ENCODE assay signal across 12 mouse cellular contexts in genomic region chr1:106860847-106861246, GRCm38 (mm10). TPM values are rescaled to one million over a fixed set of nuclear protein-coding genes. Genes with fewer than 3 reads are reported as not detected.
DNase-seq lines count a peak whose midpoint lies in the region; ATAC-seq and TF ChIP-seq lines count a peak whose summit lies in the region.
"Had no signal": no experiment of that assay in that cellular context is flagged by ENCODE, and none has a peak within 500 bp of the region (broad histone marks: within the 10 kb centered on the region; RNA-seq: fewer than 3 reads in every experiment).

Gene Serpinb5, plus strand, starts transcription at chr1:106861173.

- ATAC-seq in embryonic facial prominence, embryonic 13.5 days (ENCODE audit: insufficient number of reproducible peaks, insufficient read depth, low FRiP score, low TSS enrichment, low read depth), result peak; percentile 68
- peak; percentile 94 for ATAC-seq in megakaryocyte progenitor cell, adult 5-6 weeks (replicated peaks; ENCODE audit: poor library complexity)
- ATAC-seq in hindbrain, postnatal 0 days, result no peak
- ATAC-seq: liver, postnatal 0 days had no signal

- peak; percentile 8 for DNase-seq in ovary, postnatal 36 days (ENCODE audit: low spot score)
- no peak for DNase-seq in ovary, postnatal 10 days (ENCODE audit: low spot score)
- peak; percentile 60 for DNase-seq in urinary bladder, postnatal 25 days (ENCODE audit: low spot score)
- no peak for DNase-seq in testis, postnatal 14 days (ENCODE audit: low spot score)
- no peak for DNase-seq in hindbrain, postnatal 0 days (ENCODE audit: low spot score)
- no peak for DNase-seq in spleen, adult 18-20 months
- DNase-seq: adrenal gland, postnatal 36 days; liver, postnatal 0 days had no signal

- H3K36me3 ChIP-seq in embryonic facial prominence, embryonic 13.5 days, result no peaks in the 10 kb centered on the region
- no peaks in the 10 kb centered on the region for H3K36me3 ChIP-seq in hindbrain, postnatal 0 days (ENCODE audit: insufficient read depth, low read length)

- no peak within 1 kb of the TSS for H3K4me2 ChIP-seq in embryonic facial prominence, embryonic 13.5 days
- H3K4me2 ChIP-seq in hindbrain, postnatal 0 days (ENCODE audit: low read depth, low read length), result no peak within 1 kb of the TSS

- H3K9me3 ChIP-seq in embryonic facial prominence, embryonic 13.5 days, result no peaks in the 10 kb centered on the region
- H3K9me3 ChIP-seq in hindbrain, postnatal 0 days (ENCODE audit: low read length), result no peaks in the 10 kb centered on the region

- H3K4me1 ChIP-seq in embryonic facial prominence, embryonic 13.5 days, result peaks cover 3% of the 10 kb centered on the region; the same call in 1 of the 2 replicates
- H3K4me1 ChIP-seq in hindbrain, postnatal 0 days (ENCODE audit: insufficient read depth, low read length), result no peaks in the 10 kb centered on the region

- 59% methylated on average over 8 of the region's 8 CpGs for WGBS in embryonic facial prominence, embryonic 13.5 days
- 64% methylated on average over 8 of the region's 8 CpGs for WGBS in hindbrain, postnatal 0 days

- H3K4me3 ChIP-seq in embryonic facial prominence, embryonic 13.5 days, result peak within 1 kb of the TSS; percentile 15; the same call in 1 of the 2 replicates
- no peak within 1 kb of the TSS for H3K4me3 ChIP-seq in hindbrain, postnatal 0 days (ENCODE audit: low read length)
- H3K4me3 ChIP-seq: megakaryocyte, embryonic 14.5 days had no signal

- H3K27ac ChIP-seq in embryonic facial prominence, embryonic 13.5 days, result no peak within 1 kb of the TSS
- no peak within 1 kb of the TSS for H3K27ac ChIP-seq in hindbrain, postnatal 0 days

- TF ChIP-seq CTCF in hindbrain, postnatal 0 days (IDR thresholded peaks at IDR 0.05; ENCODE audit: low read depth), result no peak

- H3K27me3 ChIP-seq in embryonic facial prominence, embryonic 13.5 days, result no peaks in the 10 kb centered on the region
- no peaks in the 10 kb centered on the region for H3K27me3 ChIP-seq in hindbrain, postnatal 0 days (ENCODE audit: insufficient read depth, low read length)

- H3K9ac ChIP-seq in embryonic facial prominence, embryonic 13.5 days, result no peak within 1 kb of the TSS
- no peak within 1 kb of the TSS for H3K9ac ChIP-seq in hindbrain, postnatal 0 days (replicated peaks; ENCODE audit: low read length)
- H3K9ac ChIP-seq: liver, postnatal 0 days had no signal

RNA-seq across cellular contexts. Expression of gene Serpinb5, which starts in this region (rescaled TPM):
- polyA plus RNA-seq in embryonic facial prominence, embryonic 13.5 days (2015; fragmentation: Nextera tagmentation; extraction: Ambion mirVana), result 11.2 and 13.4 TPM in 2 replicates
- not detected in 2 replicates for total RNA-seq in megakaryocyte progenitor cell, adult 5-6 weeks (2015)
- total RNA-seq in megakaryocyte progenitor cell, adult 5-6 weeks (2017), result not detected in 2 replicates
- 0.05 TPM in 1 of 2 replicates, not detected in the other for total RNA-seq in hindbrain, postnatal 0 days (2014; rRNA removed)
- 0.15 and 0.38 TPM in 2 replicates for polyA plus RNA-seq in hindbrain, postnatal 0 days (2015; fragmentation: Nextera tagmentation; extraction: Ambion mirVana)
- total RNA-seq: adrenal gland, postnatal 36 days; left cerebral cortex, postnatal 36 days had no signal
- polyA plus RNA-seq: liver, postnatal 0 days had no signal

Comparison
In these comparisons a context has a peak if more than half of its experiments do, and no peak if none do; other contexts are left out.
1. DNase-seq: peak in ovary, postnatal 36 days (single experiment) and urinary bladder, postnatal 25 days (single experiment); none in ovary, postnatal 10 days (single experiment), testis, postnatal 14 days (single experiment), hindbrain, postnatal 0 days (single experiment) and spleen, adult 18-20 months (0 of 2).
2. Peak in ATAC-seq in megakaryocyte progenitor cell, adult 5-6 weeks; RNA of the gene not detected or under 1 TPM.